Mouse (Mus musculus): Measurements from ENCODE around the gene Il17ra.

DNA sequence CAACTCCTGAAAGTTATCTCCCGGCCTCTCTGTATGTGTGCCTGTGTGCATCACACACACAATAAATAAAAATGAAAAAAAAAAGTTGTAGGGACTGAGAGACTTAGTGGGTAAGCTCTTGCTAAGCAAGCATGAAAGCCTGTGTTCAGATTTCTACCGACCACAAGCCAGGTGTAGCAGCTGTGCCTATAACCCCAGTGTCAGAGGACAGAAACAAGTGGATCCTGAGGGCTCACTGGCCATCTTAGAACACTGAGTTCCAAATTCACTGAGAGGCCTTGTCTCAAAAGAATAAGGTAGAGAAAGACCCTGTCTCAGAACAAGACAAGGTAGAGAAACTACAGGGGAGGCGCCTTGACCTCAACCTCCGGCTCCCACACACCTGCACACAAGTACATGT, 5.2 kb downstream of the Il17ra start:
- TF ChIP-seq CTCF (IDR thresholded peaks at IDR 0.05; ENCODE audit: low read depth), result no peak
- TF ChIP-seq EP300 (IDR thresholded peaks at IDR 0.05; ENCODE audit: low read depth), result no peak
